Mouse (Mus musculus): ENCODE measurements at regions not wholly inside any gene's neighbourhood (a gene's known extent, or its start where the extent isn't known, plus 50 kb on each side); places are given as distances from the start of the nearest gene placed in this dataset.

DNA sequence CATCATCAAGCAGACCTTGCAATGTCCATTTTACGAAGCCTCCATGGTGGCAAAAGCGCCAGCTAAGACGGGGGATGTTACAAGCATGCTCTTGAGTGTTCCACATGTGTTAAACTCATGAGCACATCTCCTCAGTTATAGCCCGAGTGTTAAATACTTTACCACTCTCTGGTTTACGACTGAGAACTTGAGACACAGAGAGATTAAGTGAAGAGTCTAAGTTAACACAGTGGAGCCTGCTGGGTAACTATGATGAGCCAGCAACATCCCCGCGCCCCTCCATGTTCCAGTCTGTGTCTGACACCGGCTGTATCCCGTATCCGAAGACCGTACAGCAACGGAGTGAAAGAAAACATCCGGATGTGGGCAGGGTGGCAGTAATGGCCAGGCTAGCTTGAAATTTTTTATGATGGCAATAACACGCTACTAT lies 308.2 kb downstream of the Cbln4 start:
- no peak for TF ChIP-seq CTCF (IDR thresholded peaks at IDR 0.05; ENCODE audit: low read depth, low read length)
- TF ChIP-seq EP300 (IDR thresholded peaks at IDR 0.05; ENCODE audit: insufficient read depth, low read depth, low read length) = no peak
- no peak for TF ChIP-seq POLR2A (IDR thresholded peaks at IDR 0.05; ENCODE audit: insufficient read depth, low read length)

All from ES-Bruce4 (cell line).